Mouse (Mus musculus): Measurements from ENCODE around the gene Igf2bp3.

DNA sequence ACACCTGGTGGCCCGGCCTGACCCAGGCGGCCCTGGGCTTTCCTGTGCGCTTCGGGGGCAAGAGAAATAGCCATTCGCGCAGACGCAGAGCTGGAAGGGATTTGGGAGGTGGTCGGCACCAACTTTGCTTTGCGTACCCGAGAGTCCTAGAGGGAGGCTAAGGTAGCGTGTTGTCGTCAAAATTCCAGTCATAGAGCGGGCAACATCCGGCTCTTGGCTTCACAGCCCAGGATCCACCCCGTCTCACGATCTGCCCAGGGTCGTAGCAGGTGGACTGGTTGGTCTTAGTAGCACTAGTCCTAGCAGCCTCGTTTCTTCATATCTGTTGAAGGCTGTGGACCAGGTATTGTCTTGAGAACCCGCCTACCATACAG lies 140.7 kb downstream of the Igf2bp3 start:
- TF ChIP-seq CTCF (IDR thresholded peaks at IDR 0.05; ENCODE audit: extremely low read depth, insufficient read length, insufficient replicate concordance, low read depth, low read length), result no peak
- no peak for TF ChIP-seq POLR2A (IDR thresholded peaks at IDR 0.05; ENCODE audit: low read depth, low read length)
